Mouse (Mus musculus): Measurements from ENCODE around the gene Tmem144.

- TF ChIP-seq POLR2A (IDR thresholded peaks at IDR 0.05; ENCODE audit: extremely low read depth, insufficient read depth, low read length): no peak
- no peak for TF ChIP-seq CTCF (IDR thresholded peaks at IDR 0.05; ENCODE audit: extremely low read depth, insufficient read depth, low read length)
Observed at GRCm38 (mm10) chr3:79884305-79884704, 31.7 kb upstream of the Tmem144 start, which contains the start of gene Fam198b.

Measured in cortical plate, adult 2 months (tissue).